Mouse (Mus musculus) spleen, postnatal 4 days (tissue): ENCODE measurements around the gene Stx18.

Experiments
- DNase-seq, 2 experiments: peaks; one replicate each; pipeline ENCODE4 v3.0.0; 2022; ENCODE audit warnings: low spot score in 2 of 2

Stx18 gene

GRCm38 (mm10) chr5:38078575-38078974 lies 40.0 kb downstream of the Stx18 start:
- no peak for DNase-seq

- no peak for DNase-seq
Measured at GRCm38 (mm10) chr5:38080472-38080871, 41.9 kb downstream of the Stx18 start.

DNA sequence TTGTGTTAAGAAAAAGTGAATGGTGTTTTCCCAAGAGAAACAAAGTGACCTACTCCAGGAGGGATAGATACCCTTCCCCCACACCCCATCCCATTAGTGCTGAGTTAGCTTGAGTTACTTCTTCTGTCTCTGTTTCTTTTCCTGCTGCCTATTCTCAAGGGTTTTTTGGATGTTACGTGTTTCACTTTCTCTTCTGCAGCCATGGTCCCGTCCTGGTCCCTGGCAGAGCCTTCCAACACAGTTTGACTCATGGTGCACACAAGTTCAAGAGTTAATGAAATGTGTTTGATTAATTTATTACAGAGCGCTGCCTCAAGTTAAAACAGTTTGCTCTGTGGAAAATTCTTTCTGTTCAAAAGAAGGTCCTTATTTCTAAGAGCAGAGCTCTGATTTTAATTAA lies 44.0 kb downstream of the Stx18 start:
- no peak for DNase-seq

GRCm38 (mm10) chr5:38083362-38083761 lies 44.8 kb downstream of the Stx18 start:
- DNase-seq: no peak

DNA sequence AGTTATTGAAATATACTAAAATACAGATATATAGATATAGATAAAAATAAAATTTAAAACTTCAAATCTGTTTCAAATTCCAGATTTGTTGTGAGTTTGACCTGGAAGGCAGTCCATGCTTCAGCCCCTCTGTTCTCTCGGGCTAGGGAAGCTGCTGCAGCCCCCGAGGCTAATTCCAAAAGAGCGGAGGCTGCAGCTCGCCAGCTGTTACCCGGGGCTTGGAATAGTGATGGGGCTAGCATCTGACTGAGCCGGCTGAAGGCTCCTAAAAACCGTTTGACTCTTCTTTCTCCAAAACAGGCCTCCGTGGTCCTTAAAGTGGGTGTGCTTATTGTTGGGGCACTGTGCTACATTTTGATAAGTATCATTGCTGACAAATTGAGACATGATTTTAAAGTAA lies 46.1 kb downstream of the Stx18 start:
- DNase-seq: no peak

- no peak for DNase-seq
Measured at GRCm38 (mm10) chr5:38085561-38086392, 47.2 kb downstream of the Stx18 start.

DNA sequence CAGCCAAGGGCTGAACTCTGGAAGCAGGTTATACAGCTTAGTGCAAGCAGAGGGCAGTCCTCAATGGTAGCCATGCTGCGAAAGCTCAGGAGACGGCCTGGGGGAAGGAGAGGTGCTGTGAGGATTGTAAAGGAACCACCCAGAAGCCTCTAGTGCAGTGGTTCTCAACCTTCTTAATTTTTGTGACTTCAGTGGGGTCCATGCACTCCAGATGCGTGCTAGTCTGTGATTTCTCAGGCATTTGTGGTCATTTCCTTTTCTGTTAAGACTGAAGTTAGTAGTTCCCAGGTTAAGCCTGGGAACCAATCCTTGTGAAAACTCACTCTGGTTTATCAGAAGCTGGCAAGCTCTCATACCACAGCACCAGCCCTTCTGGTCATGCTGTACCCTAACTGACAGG lies 51.6 kb downstream of the Stx18 start:
- DNase-seq: no peak

DNA sequence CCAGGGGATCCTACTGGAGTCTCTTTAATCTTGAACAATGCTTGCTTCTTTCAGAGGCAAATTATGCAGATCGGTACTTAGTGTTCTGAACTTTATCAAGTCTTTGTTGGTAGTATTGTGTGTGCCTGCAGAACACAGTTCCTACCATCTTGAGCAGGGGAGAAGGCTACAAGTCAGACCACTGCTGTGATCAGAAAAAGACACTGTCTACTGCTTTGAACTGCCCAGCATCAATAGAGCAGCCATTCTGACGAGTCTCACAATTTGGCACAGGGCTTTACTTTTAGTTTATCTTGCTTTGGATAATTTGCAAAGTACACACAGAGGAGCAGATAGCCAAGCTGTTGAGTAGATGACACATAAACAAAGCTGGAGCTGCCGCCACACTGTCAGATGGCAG lies 52.0 kb downstream of the Stx18 start:
- no peak for DNase-seq

GRCm38 (mm10) chr5:38091046-38091965 lies 52.8 kb downstream of the Stx18 start:
- no peak for DNase-seq

DNA sequence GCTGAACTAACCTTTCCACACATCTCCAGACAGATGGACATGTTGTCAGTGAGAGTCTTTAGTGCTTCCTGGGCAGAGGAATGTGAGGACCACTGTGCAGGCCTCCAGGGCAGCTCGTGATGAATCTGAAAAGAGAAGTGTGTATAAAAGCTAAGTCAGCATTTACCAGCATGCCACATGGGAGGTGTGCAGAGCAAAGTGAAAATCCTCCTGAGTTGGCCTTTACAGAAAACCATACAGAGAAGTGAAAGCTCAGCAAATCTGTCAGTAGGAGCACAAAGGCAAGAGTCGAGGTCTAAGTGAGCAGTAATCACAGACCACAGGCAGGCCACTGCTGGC lies 53.4 kb downstream of the Stx18 start:
- DNase-seq: no peak

DNA sequence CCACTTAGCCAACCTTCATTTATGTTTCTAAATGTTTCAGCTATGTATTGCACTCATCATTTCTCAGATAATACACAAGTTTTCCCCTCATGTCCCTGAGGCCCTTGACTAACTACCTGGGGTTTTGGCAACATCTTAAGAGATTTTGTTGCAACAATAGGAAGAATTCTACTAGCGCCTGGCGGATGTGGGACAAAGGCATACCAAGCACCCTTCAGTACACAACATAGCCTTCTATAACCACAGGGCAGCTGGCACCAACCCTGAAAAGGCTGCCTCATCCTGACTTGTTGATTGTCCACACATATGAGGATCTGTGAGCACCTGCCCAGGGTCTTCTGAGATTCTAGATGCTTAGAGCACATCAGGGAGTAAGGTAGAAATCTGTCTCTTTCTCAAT lies 55.8 kb downstream of the Stx18 start:
- DNase-seq: no peak

DNA sequence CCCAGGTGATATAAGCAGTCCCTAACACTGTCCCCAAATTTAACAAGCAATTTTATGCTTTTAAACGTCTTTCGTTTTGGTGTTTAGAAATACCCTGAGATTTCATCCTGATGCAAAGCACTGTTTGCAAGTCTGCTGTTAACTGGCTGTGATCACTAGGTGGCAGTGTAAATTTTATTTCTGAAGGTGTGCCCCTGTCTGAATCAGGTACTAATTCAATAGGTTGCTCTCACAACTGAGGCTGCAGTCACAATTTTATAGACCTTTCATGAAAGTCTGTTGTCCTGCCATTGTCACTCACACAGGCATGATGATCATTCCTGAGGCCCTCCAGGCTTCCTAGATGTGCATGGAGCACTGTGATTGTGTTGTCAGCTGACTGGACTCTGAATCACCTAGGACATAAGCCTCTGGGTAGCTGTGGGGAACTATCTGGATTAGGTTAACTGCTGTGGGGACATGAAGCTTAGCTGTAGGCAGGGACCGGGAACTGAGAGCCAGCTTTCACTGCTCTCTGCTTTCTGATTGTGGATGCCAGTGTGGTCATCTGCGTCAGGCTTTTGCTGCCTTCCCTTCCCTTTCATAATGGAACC lies 59.1 kb downstream of the Stx18 start:
- no peak for DNase-seq

- no peak for DNase-seq
Measured at GRCm38 (mm10) chr5:38099139-38099676, 60.7 kb downstream of the Stx18 start.

- DNase-seq: no peak
Measured at GRCm38 (mm10) chr5:38102945-38103344, 64.4 kb downstream of the Stx18 start.

GRCm38 (mm10) chr5:38106080-38106697 lies 67.6 kb downstream of the Stx18 start:
- no peak for DNase-seq

DNA sequence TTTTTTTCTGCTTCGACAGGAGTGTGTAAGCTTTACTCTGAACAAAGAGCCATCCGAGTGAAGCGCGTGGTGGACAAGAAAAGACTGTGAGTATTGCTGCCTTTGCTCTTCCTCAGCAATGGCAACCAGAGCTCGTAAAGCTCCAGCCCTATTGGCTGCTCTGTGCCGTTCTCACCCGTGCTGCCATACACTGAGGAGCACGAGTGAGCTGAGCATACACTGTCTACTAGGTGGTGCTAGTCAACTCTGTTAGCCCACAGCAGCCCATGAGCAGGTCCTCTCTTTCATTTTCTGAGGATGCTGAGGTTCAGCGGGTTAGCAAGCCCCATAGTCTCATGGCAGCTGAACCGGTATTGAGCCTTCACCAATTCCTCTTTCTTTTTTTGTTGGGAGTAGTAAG lies 68.3 kb downstream of the Stx18 start:
- no peak for DNase-seq

DNA sequence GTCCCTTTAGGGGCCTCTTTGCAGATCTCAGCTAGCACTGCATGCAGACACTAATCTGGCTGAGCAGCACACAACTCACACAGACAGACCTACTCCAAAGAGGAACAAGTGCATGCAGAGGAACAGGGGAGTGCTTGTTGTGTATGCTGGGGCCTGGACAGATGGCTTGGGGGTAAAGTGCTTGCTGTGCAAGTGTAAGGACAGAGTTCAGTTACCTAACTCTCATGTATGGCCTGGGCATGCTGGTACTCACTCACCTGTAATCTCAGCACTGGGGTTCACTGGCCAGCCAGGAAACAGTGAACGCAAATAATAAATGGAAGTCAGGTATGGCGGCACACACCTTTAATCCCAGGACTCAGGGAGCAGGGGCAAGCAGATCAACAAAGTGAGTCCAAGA lies 76.0 kb downstream of the Stx18 start:
- DNase-seq: no peak

- no peak for DNase-seq
Measured at GRCm38 (mm10) chr5:38117056-38117455, 78.5 kb downstream of the Stx18 start.

- DNase-seq: no peak
Measured at GRCm38 (mm10) chr5:38119268-38119667, 80.7 kb downstream of the Stx18 start.

DNA sequence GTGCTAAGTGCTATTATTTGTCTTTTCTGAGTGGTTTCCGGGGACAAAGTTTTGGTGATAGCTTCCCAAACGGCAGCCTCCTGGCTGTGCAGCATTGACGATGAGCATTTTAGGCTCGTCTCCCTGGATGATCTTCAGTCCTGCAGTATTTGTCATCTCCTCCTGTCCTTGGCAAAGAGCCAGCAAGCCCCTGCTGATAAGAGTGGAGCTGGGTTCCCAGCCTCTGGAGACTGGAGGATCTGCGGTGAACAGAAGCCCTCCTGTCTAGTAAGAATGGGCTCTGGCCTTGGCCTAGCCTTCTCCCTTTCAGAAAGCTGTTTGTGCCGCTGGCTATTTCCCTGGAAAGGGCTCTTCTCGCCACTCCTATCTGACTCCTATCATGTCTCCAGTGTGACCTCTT lies 83.2 kb downstream of the Stx18 start:
- DNase-seq: no peak

DNA sequence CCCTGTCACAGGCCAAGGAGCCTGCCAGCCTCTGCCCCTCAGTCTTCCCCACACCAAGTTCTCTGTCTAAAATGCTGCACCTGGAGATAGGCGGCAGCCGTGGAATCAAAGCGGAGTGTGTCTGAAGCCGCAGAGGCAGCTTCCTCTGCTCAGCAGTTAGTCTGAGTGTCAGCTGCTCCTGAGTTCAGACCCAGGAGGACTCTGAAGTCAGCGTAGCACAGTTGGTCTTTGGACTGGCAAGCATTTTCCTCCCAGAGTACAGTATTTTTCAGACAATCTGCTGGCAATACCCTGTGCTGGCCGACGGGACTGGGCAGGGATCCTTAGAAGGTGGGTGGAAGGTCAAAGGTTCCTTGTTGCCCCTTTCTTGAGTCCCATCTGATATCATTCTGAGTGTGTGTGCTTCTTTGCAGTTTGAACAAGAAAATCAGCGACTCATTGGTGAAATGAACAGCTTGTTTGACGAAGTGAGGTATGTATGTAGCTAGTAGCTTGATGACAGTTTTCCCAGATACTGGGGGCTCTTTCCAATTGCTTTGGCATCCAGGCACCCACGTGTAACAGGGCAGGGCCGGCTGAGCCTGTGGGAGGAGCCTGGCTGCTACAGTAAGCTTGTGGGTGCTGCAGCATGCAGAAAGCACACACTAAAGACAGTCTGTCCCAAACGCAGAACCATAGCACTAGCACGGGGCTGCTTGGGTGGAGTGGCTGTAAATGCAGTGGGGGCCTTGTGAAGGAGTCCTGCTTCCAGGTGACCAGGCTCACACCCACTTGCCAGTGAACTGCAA lies 88.2 kb downstream of the Stx18 start:
- no peak for DNase-seq
